Mouse (Mus musculus): ENCODE measurements around the gene Clba1. TPM values are rescaled to one million over a fixed set of nuclear protein-coding genes. Genes with fewer than 3 reads are reported as not detected.

Gene Clba1
- total and polyA plus RNA-seq, 3 experiments = 15.2 to 21.4 TPM; not detected in 1

DNA sequence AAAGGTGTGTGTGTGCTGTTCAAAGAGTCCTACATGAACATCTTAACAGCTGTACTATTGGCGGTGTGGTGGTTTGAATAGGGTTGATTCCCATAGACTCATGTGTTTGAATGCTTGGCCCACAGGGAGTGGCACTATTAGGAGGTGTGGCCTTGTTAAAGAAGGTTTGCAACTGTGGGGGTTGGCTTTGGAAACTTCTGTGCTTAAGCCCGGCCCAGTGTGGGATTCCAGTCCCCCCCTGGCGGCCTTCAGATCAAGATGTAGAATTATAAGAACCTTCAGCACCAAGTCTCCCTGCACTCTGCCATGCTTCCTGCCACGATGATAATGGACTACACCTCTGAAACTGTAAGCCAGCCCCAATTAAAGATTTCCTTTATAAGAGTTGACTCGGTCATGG is 23.7 kb downstream of the Clba1 start:
- TF ChIP-seq ETS1 (IDR thresholded peaks at IDR 0.05; ENCODE audit: low read depth, low read length) = no peak
- no peak for DNase-seq (ENCODE audit: low read depth, low spot score)
- H3K9ac ChIP-seq (ENCODE audit: control insufficient read depth, low read depth, low read length, poor library complexity, severe bottlenecking) = no peak overlapping the region
- H3K4me1 ChIP-seq (ENCODE audit: control insufficient read depth in 1 of 2, insufficient read depth in 2 of 2, low read length in 2 of 2) = peaks cover 29 to 43% of the 10 kb centered on the region in 2 experiments
- no peaks in the 10 kb centered on the region for H3K27me3 ChIP-seq (ENCODE audit: control insufficient read depth in 1 of 2, insufficient read depth in 2 of 2, low read length in 2 of 2)
- no peaks in the 10 kb centered on the region for H3K9me3 ChIP-seq (replicated peaks; ENCODE audit: insufficient read depth, low read length)
- peaks cover 5 to 35% of the 10 kb centered on the region in 2 experiments for H3K36me3 ChIP-seq (ENCODE audit: control insufficient read depth in 1 of 2, insufficient read depth in 2 of 2, low read length in 2 of 2)
- no peak overlapping the region for H3K4me3 ChIP-seq (ENCODE audit: control insufficient read depth in 1 of 2, insufficient read depth in 1 of 2, low read depth in 2 of 2, low read length in 2 of 2)
- H3K27ac ChIP-seq (ENCODE audit: control insufficient read depth, low read depth, low read length) = no peak overlapping the region
- H3K79me2 ChIP-seq (ENCODE audit: control insufficient read depth, insufficient read depth, low read length, poor library complexity) = peaks cover 37% of the 10 kb centered on the region

DNA sequence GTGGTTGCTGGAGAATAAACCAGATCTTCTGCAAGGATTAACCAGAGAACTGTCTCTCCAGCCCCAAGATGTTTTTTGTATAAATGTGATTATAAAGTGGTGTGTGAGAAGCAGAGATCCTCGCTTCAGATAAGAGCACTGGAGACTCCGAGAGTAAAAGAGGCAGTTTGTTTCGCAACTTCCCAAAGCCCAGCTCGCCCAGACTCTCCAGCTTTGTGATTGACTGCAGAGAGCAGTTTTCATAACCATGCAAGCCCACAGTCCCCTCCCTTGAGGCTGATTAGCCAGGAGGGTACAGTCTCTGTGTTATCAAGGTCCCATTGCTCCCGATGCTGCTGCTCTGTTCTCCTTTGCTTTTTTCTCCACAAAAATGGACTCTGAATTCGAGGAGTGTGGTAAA is 24.8 kb downstream of the Clba1 start:
- H3K79me2 ChIP-seq (ENCODE audit: control insufficient read depth, insufficient read depth, low read length, poor library complexity) = peaks cover 26% of the 10 kb centered on the region
- H3K36me3 ChIP-seq (ENCODE audit: control insufficient read depth in 1 of 2, insufficient read depth in 2 of 2, low read length in 2 of 2) = peaks cover 0 to 27% of the 10 kb centered on the region in 2 experiments; a peak in 2 of 4 replicates
- peak overlapping the region; percentile 28 for H3K9ac ChIP-seq (ENCODE audit: control insufficient read depth, low read depth, low read length, poor library complexity, severe bottlenecking)
- peak; percentile 92 for DNase-seq (ENCODE audit: low read depth, low spot score)
- H3K27ac ChIP-seq (ENCODE audit: control insufficient read depth, low read depth, low read length) = peak overlapping the region; percentile 53
- no peaks in the 10 kb centered on the region for H3K27me3 ChIP-seq (ENCODE audit: control insufficient read depth in 1 of 2, insufficient read depth in 2 of 2, low read length in 2 of 2)
- H3K9me3 ChIP-seq (replicated peaks; ENCODE audit: insufficient read depth, low read length) = no peaks in the 10 kb centered on the region
- TF ChIP-seq RCOR1 (IDR thresholded peaks at IDR 0.05; ENCODE audit: low read depth, low read length) (no peak), CHD2 (IDR thresholded peaks at IDR 0.05; ENCODE audit: low read length) (no peak), MAZ (IDR thresholded peaks at IDR 0.05; ENCODE audit: low read depth, low read length) (no peak), TBP (IDR thresholded peaks at IDR 0.05; ENCODE audit: low read depth, low read length) (no peak), ELF1 (IDR thresholded peaks at IDR 0.05; ENCODE audit: low read depth, low read length) (no peak), SMC3 (IDR thresholded peaks at IDR 0.05; ENCODE audit: low read depth, low read length) (no peak), GATA1 (IDR thresholded peaks at IDR 0.05; ENCODE audit: low read depth, low read length) (peak; percentile 100)
- H3K4me3 ChIP-seq (ENCODE audit: control insufficient read depth in 1 of 2, insufficient read depth in 1 of 2, low read depth in 2 of 2, low read length in 2 of 2) = peak overlapping the region; percentile 21 to 33; a peak in 3 of 4 replicates
- H3K4me1 ChIP-seq (ENCODE audit: control insufficient read depth in 1 of 2, insufficient read depth in 2 of 2, low read length in 2 of 2) = peaks cover 24 to 35% of the 10 kb centered on the region in 2 experiments

DNA sequence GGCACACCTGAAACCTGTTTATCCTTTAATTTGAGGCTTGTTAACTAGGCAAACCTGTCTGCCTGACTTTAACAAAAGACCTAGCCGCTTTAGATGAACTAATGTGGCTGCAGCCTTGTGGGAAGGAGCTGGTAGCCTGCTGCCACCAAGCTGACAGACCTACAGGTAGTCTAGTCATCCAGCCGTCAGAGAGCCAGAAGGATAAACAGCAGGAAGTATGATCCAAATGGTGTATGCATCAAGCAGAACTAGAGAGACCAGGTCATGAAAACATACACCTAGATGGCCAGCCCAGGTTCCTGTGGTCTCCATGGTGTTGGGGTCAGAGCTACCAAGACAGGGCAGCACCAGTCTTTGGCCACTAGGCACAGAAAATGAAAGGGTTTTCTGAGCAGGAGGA is 26.3 kb downstream of the Clba1 start:
- Histone ChIP-seq H3K27ac (ENCODE audit: control insufficient read depth, low read depth, low read length) (no peak overlapping the region), H3K36me3 (ENCODE audit: control insufficient read depth in 1 of 2, insufficient read depth in 2 of 2, low read length in 2 of 2) (peaks cover 0 to 27% of the 10 kb centered on the region in 2 experiments; a peak in 2 of 4 replicates), H3K4me3 (ENCODE audit: control insufficient read depth in 1 of 2, insufficient read depth in 1 of 2, low read depth in 2 of 2, low read length in 2 of 2) (no peak overlapping the region), H3K9me3 (replicated peaks; ENCODE audit: insufficient read depth, low read length) (0 out of 2 replicates have a peak, but pooled peaks cover 2% of the 10 kb centered on the region), H3K79me2 (ENCODE audit: control insufficient read depth, insufficient read depth, low read length, poor library complexity) (peaks cover 14% of the 10 kb centered on the region), H3K9ac (ENCODE audit: control insufficient read depth, low read depth, low read length, poor library complexity, severe bottlenecking) (no peak overlapping the region), H3K4me1 (ENCODE audit: control insufficient read depth in 1 of 2, insufficient read depth in 2 of 2, low read length in 2 of 2) (peaks cover 24 to 35% of the 10 kb centered on the region in 2 experiments), H3K27me3 (ENCODE audit: control insufficient read depth in 1 of 2, insufficient read depth in 2 of 2, low read length in 2 of 2) (no peaks in the 10 kb centered on the region)
- TF ChIP-seq CHD1 (IDR thresholded peaks at IDR 0.05; ENCODE audit: low read depth, low read length) (no peak), MAFK (IDR thresholded peaks at IDR 0.05; ENCODE audit: borderline replicate concordance, low read depth, low read length) (no peak), GABPA (IDR thresholded peaks at IDR 0.05; ENCODE audit: low read depth, low read length) (no peak), MYC (IDR thresholded peaks at IDR 0.05; ENCODE audit: low read depth, low read length) (no peak), MEF2A (IDR thresholded peaks at IDR 0.05; ENCODE audit: extremely low read depth, insufficient replicate concordance, low read depth, low read length, poor library complexity, severe bottlenecking) (no peak), NRF1 (IDR thresholded peaks at IDR 0.05; ENCODE audit: insufficient read depth, low read depth, low read length, poor library complexity, severe bottlenecking) (no peak), UBTF (IDR thresholded peaks at IDR 0.05; ENCODE audit: borderline replicate concordance, insufficient read depth, low read depth, low read length) (no peak), POLR2AphosphoS2 (IDR thresholded peaks at IDR 0.05; ENCODE audit: low read length) (no peak), TCF12 (IDR thresholded peaks at IDR 0.05; ENCODE audit: low read depth, low read length) (no peak), KAT2A (conservative IDR thresholded peaks at IDR 0.05; ENCODE audit: low read depth, low read length) (no peak)
- DNase-seq (ENCODE audit: low read depth, low spot score) = no peak

All from MEL (cell line).